Mouse (Mus musculus): ENCODE measurements around the gene Cntn4.

GRCm38 (mm10) chr6:106503961-106504360, 826.5 kb downstream of the Cntn4 start:
- TF ChIP-seq TAL1 (IDR thresholded peaks at IDR 0.05; ENCODE audit: low read length) (no peak), GATA1 (IDR thresholded peaks at IDR 0.05; ENCODE audit: low read length) (no peak)
